Mouse (Mus musculus): ENCODE results near the gene Scd2.
"Not testable (repeated sequence)": the region's sequence is repeated elsewhere in the genome, so short reads cannot be mapped to it uniquely, and the experiment has no call there.

Gene Scd2

GRCm38 (mm10) chr19:44292941-44293768 is at the start of gene Scd2:
TSS of gene Scd2 (plus strand) at chr19:44293674.
- DNase-seq (ENCODE audit: low read depth, low spot score), result no peak

- DNase-seq (ENCODE audit: low read depth, low spot score), result no peak
These were observed 47.7 kb upstream of the Scd2 start for GRCm38 (mm10) chr19:44245761-44246171.

GRCm38 (mm10) chr19:44246341-44246911 is 47.0 kb upstream of the Scd2 start:
- DNase-seq (ENCODE audit: low read depth, low spot score), result no peak

GRCm38 (mm10) chr19:44247281-44248080 is 46.0 kb upstream of the Scd2 start:
- no peak for DNase-seq (ENCODE audit: low read depth, low spot score)

- peak; percentile 90 for DNase-seq (ENCODE audit: low read depth, low spot score)
These were observed 45.2 kb upstream of the Scd2 start for GRCm38 (mm10) chr19:44248081-44248853.

- DNase-seq (ENCODE audit: low read depth, low spot score), result no peak
These were observed 44.6 kb upstream of the Scd2 start for GRCm38 (mm10) chr19:44248854-44249351.

- not testable (repeated sequence) for DNase-seq (ENCODE audit: low read depth, low spot score)
These were observed 42.3 kb upstream of the Scd2 start for GRCm38 (mm10) chr19:44251138-44251537.

GRCm38 (mm10) chr19:44251936-44252558 is 41.4 kb upstream of the Scd2 start:
- DNase-seq (ENCODE audit: low read depth, low spot score), result no peak

GRCm38 (mm10) chr19:44254106-44254505 is 39.4 kb upstream of the Scd2 start:
- not testable (repeated sequence) for DNase-seq (ENCODE audit: low read depth, low spot score)

GRCm38 (mm10) chr19:44257377-44257966 is 36.0 kb upstream of the Scd2 start:
- no peak for DNase-seq (ENCODE audit: low read depth, low spot score)

GRCm38 (mm10) chr19:44259484-44259883 is 34.0 kb upstream of the Scd2 start:
- no peak for DNase-seq (ENCODE audit: low read depth, low spot score)

- no peak for DNase-seq (ENCODE audit: low read depth, low spot score)
These were observed 33.0 kb upstream of the Scd2 start for GRCm38 (mm10) chr19:44260487-44260886.

GRCm38 (mm10) chr19:44261774-44262173 is 31.7 kb upstream of the Scd2 start:
- DNase-seq (ENCODE audit: low read depth, low spot score), result no peak

- DNase-seq (ENCODE audit: low read depth, low spot score), result no peak
These were observed 29.9 kb upstream of the Scd2 start for GRCm38 (mm10) chr19:44263581-44263980.

GRCm38 (mm10) chr19:44264226-44264625 is 29.2 kb upstream of the Scd2 start:
- DNase-seq (ENCODE audit: low read depth, low spot score), result no peak

GRCm38 (mm10) chr19:44265300-44265699 is 28.2 kb upstream of the Scd2 start:
- DNase-seq (ENCODE audit: low read depth, low spot score), result no peak

GRCm38 (mm10) chr19:44265911-44266337 is 27.6 kb upstream of the Scd2 start:
- no peak for DNase-seq (ENCODE audit: low read depth, low spot score)

GRCm38 (mm10) chr19:44266458-44266823 is 27.0 kb upstream of the Scd2 start:
- no peak for DNase-seq (ENCODE audit: low read depth, low spot score)

- peak; percentile 60 for DNase-seq (ENCODE audit: low read depth, low spot score)
These were observed 26.5 kb upstream of the Scd2 start for GRCm38 (mm10) chr19:44266824-44267498.

GRCm38 (mm10) chr19:44267499-44268002 is 25.9 kb upstream of the Scd2 start:
- no peak for DNase-seq (ENCODE audit: low read depth, low spot score)
